Mouse (Mus musculus): ENCODE data around the gene Btnl6.

- TF ChIP-seq CHD2 (IDR thresholded peaks at IDR 0.05; ENCODE audit: low read depth, low read length) (no peak), ZNF384 (IDR thresholded peaks at IDR 0.05; ENCODE audit: low read depth, low read length) (no peak), ZC3H11A (IDR thresholded peaks at IDR 0.05; ENCODE audit: borderline replicate concordance, low read depth, low read length) (no peak), HCFC1 (IDR thresholded peaks at IDR 0.05; ENCODE audit: borderline replicate concordance, insufficient read depth, low read length) (no peak), MAFK (IDR thresholded peaks at IDR 0.05; ENCODE audit: insufficient read depth, low read depth, low read length) (no peak)
Observed at GRCm38 (mm10) chr17:34519001-34519400, 1.8 kb upstream of the Btnl6 start.

All from ES-E14 (cell line).